Mouse (Mus musculus) megakaryocyte, embryonic 14.5 days (primary cell): ENCODE measurements around the gene Tcp10c.
"Not testable (repeated sequence)": the region's sequence is repeated elsewhere in the genome, so short reads cannot be mapped to it uniquely, and the experiment has no call there.

ENCODE experiments used
- FLI1 ChIP-seq: IDR thresholded peaks from 2 replicates; pipeline ENCODE4 v1.6.1; 2012; ENCODE audit warnings: low read length, inconsistent platforms, mixed read lengths
- GATA1 ChIP-seq: IDR thresholded peaks from 3 replicates; pipeline ENCODE4 v1.6.1; 2012; ENCODE audit warnings: mixed read lengths, low read length, inconsistent platforms, borderline replicate concordance

DNA sequence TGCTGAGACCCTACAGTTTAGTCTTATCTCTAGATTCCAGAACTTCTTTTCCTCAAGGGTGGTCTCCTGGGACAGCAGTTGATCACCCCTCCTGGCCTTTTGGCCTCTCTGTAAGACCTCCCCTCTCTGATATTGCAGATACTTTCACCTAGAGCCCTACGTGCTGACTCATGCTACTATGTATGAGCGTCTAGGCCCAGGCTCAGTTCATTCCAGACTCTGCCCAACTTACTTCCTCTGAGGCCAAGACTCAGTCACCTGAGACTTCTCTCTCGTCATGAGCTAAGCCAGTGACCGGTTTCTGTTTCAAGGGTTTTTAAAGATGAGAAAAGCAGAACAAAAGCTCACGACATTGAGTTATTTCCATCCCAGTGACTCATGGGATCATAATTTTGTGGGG lies 4.8 kb upstream of the Tcp10c start:
- TF ChIP-seq GATA1, FLI1: not testable (repeated sequence)
